Mouse (Mus musculus) left cerebral cortex, postnatal 4 days (tissue): ENCODE data around the gene Atp13a2. TPM values are rescaled to one million over a fixed set of nuclear protein-coding genes. Genes with fewer than 3 reads are reported as not detected.
A peak's percentile ranks its signal among the peaks of the same experiment; 100 is the strongest.

Experiments used
- DNase-seq: peaks from one replicate; pipeline ENCODE4 v3.0.0-alpha.2; 2022
- intact Hi-C: fragments of 180-260 bp; cut with DNase I; formaldehyde crosslinking; loops from one replicate; pipeline ENCODE4 v1.15.1; 2025
- total RNA-seq, 2 experiments: library from RNA; stranded (reverse); gene quantifications; 2 replicates each; pipeline ENCODE4 v1.2.3; 2021

Atp13a2 gene
- 100 to 1,000 TPM; 237 to 241 TPM for total RNA-seq

- intact Hi-C loops: no loop called here
- DNase-seq: peak; percentile 93
Observed at GRCm38 (mm10) chr4:140986711-140987395, at the start of gene Atp13a2. TSS of gene Atp13a2 (plus strand) at chr4:140986873.

DNA sequence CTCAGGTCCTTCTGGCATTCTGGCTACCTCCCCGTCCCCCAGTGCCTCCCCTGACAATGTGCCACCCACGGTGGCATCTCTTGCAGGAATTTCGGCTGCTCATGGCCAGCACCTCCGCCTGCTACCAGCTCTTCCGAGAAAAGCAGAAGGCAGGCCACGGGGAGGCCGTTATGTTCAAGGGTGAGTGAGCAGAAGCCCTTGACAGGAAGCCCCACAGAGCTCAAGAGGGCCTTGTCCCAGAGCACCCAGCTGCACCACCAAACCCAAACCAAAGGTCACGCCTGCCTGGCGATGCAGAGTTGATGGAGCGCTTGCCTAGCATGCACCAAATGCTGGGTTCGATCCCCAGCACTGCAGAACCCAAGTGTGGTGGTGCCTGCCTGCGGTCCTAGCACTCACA lies 42.3 kb upstream of the Atp13a2 start:
- DNase-seq: no peak
- intact Hi-C loops: no loop called here

GRCm38 (mm10) chr4:140944961-140945442 lies 41.7 kb upstream of the Atp13a2 start:
- intact Hi-C loops: no loop called here
- no peak for DNase-seq

DNA sequence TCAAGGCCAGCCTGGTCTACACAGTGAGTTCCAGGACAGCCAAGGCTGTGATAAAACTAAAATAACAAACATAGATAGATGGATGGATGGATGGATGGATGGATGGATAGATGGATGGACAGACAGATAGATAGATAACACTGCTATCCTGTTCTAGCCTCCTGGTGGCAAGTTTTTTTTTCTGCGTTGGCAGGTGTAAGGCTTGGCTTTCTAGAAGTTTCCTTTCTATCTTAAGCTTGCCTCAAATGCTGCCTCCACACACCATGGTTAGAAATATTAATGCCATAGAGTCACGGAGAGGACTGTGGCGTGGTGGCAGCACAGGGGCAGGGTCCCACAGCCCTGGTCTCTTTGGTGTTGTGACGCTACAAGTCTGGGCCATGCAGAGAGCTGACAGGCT lies 41.1 kb upstream of the Atp13a2 start:
- intact Hi-C loops: no loop called here
- DNase-seq: no peak

DNA sequence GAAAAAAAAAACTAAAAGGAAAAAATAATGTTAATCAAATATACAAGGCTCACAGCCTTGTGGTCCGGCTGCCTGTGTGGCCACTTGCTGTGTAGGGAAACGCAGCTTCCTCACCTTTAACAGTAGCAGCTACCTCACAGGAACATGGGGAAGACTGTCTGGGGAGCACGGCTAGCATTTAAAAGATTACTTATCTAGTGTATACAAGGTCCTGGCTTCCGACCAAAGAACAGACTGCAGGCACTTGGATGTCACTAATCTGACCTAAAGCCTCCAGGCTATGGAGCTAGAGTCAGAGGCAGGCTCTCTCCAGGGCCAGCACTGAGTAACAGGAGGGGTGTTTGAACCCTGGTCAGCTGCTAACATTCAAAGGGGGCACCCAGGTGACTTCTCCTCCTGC lies 40.6 kb upstream of the Atp13a2 start:
- no peak for DNase-seq
- intact Hi-C loops: no loop called here

DNA sequence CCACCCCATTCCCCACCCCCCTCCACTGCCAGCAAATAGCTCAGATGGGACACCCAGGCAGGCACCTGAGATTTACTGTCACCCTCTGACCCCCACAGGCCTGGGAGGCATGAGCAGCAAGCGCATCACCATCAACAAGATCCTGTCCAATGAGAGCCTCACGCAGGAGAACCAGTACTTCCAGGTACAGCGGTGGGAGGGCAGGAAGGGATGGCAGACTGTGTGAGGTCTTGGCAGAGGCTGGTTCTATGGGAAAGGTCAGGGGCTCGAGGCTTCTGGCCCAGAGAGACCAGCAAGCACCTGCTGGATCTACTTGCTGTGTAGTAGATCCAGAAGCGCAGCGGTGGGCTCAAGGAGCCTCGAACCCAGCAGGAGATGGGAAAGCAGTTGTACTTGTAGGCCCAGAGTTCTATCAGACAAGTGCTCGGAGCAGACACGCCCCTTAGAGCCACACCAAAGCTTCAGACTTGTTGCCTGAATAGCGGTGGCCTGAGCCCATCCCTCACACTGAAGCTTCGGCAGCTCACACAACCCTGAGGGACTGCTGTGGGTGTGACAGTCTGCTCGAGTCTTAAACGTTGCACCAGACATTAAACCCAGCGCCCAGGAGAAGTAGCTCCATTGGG lies 40.0 kb upstream of the Atp13a2 start:
- intact Hi-C loops: no loop called here
- no peak for DNase-seq

DNA sequence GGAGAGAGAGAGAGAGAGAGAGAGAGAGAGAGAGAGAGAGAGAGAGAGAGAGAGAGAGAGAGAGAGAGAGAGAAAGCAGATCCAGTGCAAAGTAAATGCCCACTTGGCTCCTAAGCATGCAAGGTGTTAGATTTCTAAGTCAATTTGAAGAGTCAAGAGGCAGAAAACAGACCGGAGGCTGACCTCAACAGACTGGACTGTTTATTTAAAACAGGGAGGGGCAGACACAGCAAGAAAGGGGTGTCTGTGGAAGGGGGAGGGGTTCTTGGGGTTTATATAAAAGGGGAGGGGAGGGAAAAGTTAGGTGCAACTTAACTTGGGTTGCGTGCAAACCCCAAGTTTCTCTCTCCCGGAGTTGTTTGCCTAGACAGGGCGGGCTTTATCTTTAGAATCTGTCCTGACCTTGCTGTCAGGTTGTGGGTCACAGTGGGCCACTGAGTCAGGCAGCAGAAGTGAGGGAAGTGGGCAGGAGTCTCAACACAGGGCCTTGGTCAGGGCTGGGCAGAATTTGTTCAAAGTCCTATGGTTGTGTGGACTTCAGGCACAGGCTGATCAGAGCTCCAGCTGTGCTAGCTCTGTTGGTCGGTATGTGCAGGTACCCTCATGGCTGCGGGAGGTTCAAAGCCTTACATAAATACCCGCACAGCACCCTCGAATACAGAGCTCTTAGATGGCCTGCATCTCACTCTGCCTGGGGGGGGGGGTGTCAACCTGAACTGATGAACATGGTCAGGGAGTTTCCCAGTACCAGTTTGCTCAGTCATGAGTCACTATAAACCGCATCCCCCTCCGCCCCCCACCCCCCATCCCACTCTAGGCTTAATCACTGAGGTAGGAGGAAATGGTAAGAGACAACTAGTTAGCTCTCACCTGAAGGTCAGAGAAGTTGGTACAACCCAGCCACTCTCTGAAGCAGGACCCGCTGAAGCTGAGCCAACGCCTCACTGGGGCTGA lies 38.9 kb upstream of the Atp13a2 start:
- intact Hi-C loops: no loop called here
- no peak for DNase-seq

DNA sequence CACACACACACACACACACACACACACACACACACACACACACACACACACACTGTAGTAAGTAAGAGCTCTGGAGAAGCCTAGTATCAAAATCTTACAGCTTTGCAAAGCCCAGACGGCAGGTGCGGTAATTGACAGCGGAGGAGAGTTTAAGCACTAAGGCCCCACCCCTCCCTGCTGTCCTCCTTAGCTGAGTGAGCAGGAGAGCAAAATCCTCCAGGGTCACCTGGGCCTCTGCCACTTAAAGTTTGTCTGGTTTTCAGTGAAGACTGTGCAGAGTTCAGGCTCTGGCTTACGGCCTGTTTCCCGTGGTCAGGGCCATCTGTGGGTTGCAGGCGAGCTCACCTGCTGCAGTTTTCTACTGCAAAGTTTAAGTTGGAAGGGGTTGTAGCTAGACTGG lies 38.2 kb upstream of the Atp13a2 start:
- no peak for DNase-seq

DNA sequence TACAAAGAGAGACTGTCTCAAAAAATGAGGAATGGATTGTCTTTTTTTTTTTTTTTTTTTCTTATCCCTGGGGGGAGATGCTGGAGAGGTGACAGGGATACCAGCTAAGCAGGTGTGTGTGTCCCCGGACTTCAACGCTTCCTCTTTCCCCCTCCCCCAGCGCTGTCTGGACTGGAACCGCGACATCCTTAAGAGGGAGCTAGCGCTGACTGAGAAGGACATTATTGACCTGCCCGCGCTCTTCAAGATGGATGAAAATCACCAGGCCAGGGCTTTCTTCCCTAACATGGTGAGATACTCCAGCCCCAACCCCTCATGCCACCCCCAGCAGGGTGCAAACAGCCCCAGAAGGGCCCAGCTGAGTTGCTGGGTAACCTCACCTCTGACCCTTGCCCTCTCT lies 37.6 kb upstream of the Atp13a2 start:
- DNase-seq: no peak
- intact Hi-C loops: no loop called here

More for the DNA sequence above, 38.2 kb upstream of the Atp13a2 start:
- intact Hi-C loops: no loop called here

DNA sequence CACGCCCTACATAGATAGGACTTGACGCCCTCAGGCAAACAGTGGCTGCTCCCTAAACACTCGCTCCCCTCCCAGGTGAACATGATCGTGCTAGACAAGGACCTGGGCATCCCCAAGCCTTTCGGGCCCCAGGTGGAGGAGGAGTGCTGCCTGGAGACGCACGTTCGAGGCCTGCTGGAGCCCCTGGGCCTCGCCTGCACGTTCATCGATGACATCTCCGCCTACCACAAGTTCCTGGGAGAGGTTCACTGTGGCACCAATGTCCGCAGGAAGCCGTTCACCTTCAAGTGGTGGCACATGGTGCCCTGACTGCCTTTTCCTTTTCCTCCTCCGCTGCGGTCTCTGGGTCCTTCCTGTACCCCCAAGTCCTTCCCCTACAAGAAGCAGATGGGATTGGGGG lies 37.1 kb upstream of the Atp13a2 start:
- intact Hi-C loops: no loop called here
- no peak for DNase-seq

DNA sequence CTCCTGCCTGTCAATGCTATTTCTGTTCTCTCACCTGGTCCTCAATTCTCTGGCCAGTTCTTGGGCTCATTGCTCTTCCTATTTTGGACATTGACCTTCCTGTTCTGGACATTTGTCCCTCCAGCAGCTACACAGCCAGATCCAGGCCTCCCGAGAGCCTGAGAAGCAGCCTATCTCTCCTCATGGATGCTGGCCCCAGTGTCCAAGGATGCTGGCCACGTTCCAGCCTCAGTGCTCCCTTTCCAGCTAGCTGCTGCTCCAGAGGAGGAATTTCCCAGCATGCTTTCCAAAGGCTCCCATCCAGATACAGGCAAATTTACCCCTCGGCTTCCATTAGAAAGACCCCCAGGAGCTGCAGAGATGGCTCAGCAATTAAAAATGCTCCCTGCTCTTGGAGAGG lies 36.1 kb upstream of the Atp13a2 start:
- peak; percentile 59 for DNase-seq
- intact Hi-C loops: no loop called here

GRCm38 (mm10) chr4:140951861-140952641 lies 34.6 kb upstream of the Atp13a2 start:
- intact Hi-C loops: no loop called here
- no peak for DNase-seq

DNA sequence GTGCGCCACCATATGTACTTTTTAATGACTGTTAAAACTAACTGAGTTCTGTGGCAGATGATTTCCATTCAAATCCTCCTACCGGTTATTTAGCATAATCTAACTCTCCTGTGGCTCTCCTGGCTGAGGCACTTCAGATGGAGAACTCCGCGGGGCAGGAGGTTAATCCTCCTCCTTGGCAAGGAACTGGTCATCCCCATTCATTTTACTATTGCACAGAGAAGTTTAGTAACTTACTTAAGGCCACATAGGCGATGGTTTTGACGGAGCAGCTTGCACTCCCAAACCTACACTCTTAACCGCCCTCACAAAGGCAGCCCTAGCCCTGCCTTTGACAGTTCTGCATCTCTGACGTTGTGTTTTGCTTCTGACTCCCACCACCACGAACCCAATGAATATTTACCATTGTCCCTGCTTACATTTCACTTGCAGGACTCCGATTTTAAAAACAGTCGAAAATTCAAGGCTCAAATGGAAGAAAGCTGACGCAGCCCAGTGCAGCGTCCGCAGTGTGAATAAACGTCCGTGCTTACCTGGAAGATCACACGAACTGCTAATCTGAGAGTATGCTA lies 29.5 kb upstream of the Atp13a2 start:
- peak; percentile 36 for DNase-seq
- intact Hi-C loops: loop anchor here (5.0 kb wide), 1 partner anchor 235 kb away; no protein-coding TSS in a partner anchor

DNA sequence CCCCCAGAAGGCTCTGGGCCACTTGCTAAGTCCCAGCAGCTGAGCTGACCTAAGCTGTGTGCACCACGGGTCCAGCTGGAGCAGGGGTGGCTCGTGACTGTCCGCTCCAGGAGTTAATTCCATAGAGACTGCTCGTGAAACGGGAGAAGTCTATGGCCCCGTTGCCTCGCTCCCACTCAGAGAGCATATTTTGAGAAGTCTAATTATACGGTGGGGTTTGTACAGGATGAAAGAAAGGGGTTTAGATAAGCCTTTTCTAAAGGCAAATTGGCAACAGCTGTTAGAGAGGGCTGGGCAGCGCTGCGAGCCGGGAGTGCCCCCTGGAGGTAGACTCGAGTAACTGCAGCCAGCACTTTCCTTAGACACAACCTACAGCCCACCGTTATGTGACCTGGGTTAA lies 28.9 kb upstream of the Atp13a2 start:
- intact Hi-C loops: loop anchor here (5.0 kb wide), 1 partner anchor 235 kb away; no protein-coding TSS in a partner anchor
- DNase-seq: peak; percentile 72

- DNase-seq: no peak
- intact Hi-C loops: loop anchor here (5.0 kb wide), 1 partner anchor 236 kb away; no protein-coding TSS in a partner anchor
Observed at GRCm38 (mm10) chr4:140958319-140958718, 28.4 kb upstream of the Atp13a2 start.

DNA sequence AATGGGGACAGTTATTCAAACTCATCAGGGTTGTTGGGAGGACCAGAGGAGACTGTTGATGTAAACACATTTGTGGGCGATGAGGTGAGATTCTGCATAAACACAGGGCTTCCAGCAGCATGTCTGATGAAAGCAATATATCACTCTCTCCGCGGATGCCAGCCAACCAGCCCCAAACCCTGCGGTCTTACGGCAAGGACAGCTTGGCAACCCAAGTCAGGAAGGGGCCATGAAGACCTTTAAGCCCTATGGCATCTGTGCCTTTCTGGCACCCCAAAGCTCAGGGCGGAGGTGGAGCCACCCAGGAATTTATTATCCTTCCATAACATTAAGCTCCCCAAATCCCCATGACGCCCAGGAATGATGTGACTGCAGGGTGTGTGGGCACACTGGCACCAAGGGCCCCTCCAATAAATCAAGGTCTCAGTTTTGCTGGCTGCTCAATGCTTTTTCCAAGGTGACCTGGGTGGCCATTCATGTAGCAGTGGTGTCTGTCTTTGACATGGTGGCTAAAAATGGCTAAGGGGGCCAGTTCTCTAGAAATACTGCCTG lies 27.5 kb upstream of the Atp13a2 start:
- intact Hi-C loops: loop anchor here (5.0 kb wide), 1 partner anchor 237 kb away; no protein-coding TSS in a partner anchor
- DNase-seq: no peak

DNA sequence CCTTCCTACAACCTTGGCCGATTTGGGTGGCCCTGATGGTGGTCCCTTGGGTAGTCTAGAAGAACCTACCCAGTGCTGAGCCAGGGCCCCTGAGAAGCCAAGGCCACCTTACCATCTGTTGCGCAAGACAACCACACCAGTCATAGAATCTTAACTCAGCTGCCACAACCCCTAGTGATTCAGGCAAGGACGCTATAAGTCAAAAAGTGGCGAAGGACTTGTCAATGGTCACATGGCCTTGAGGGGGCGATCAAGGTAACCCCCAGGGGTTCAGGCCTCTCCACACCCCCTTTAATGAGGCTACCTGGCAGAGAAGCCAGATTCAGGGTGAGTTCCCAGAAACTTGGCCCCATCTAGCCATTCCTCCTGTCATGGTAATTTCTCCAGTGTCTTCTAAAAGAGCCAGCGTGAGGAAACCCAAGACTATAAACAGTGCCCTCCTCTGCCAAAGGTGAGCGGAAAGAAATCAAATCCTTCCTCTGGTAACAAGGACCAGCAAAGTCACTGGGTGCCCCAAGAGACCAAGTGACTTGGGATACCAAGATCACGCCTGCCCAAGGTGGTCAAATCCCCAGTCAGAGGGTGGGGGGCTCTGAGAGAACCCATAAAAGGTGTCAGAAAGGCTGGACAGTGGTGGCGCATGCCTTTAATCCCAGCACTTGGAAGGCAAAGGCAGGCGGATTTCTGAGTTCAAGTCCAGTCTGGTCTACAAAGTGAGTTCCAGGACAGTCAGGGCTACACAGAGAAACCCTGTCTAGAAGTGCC lies 26.8 kb upstream of the Atp13a2 start:
- DNase-seq: no peak

GRCm38 (mm10) chr4:140960781-140961466 lies 25.7 kb upstream of the Atp13a2 start, which contains the start of gene Sdhb:
TSS of gene Sdhb (plus strand) at chr4:140961203.
- intact Hi-C loops: loop anchor here (5.0 kb wide), 1 partner anchor 71 kb away; no protein-coding TSS in a partner anchor
- DNase-seq: peak; percentile 97

More for the DNA sequence above, 26.8 kb upstream of the Atp13a2 start:
- intact Hi-C loops: loop anchor here (5.0 kb wide), 2 partner anchors 72 to 238 kb away; no protein-coding TSS in a partner anchor
